Mouse (Mus musculus) forebrain, postnatal 0 days (tissue): Measurements from ENCODE around the gene Olfr1043. TPM values are rescaled to one million over a fixed set of nuclear protein-coding genes. Genes with fewer than 3 reads are reported as not detected.
"Not testable (repeated sequence)": the region's sequence is repeated elsewhere in the genome, so short reads cannot be mapped to it uniquely, and the experiment has no call there.

Experiments
- ATAC-seq: fragments of 200-750 bp; cut with Nextera tagmentation; 2 replicates; pipeline ENCODE4 v1.8.0; 2017; ENCODE audit warnings: mild to moderate bottlenecking, moderate library complexity
- DNase-seq: peaks from one replicate; pipeline ENCODE4 v3.0.0-alpha.2; 2015
- H3K27ac ChIP-seq: fragments of 300-500 bp; sonication (generic); 2 replicates; pipeline ENCODE4 v1.5.1; 2014; ENCODE audit warnings: low read depth, mild to moderate bottlenecking, antibody characterized with exemption, low read length, moderate library complexity, mixed read lengths
- H3K27me3 ChIP-seq: fragments of 300-500 bp; sonication (generic); 2 replicates; pipeline ENCODE4 v1.6.1; 2014; ENCODE audit warnings: mild to moderate bottlenecking, low read length, mixed read lengths; ENCODE audit not compliant: insufficient read depth
- H3K36me3 ChIP-seq: fragments of 300-500 bp; sonication (generic); 2 replicates; pipeline ENCODE4 v1.6.1; 2014; ENCODE audit warnings: mild to moderate bottlenecking, moderate library complexity; ENCODE audit not compliant: insufficient read depth
- H3K4me1 ChIP-seq: fragments of 300-500 bp; sonication (generic); 2 replicates; pipeline ENCODE4 v1.6.1; 2014; ENCODE audit warnings: antibody characterized with exemption; ENCODE audit not compliant: insufficient read depth
- H3K4me2 ChIP-seq: fragments of 300-500 bp; sonication (generic); 2 replicates; pipeline ENCODE4 v1.6.1; 2014; ENCODE audit warnings: low read depth, mild to moderate bottlenecking, moderate library complexity
- H3K4me3 ChIP-seq: fragments of 300-500 bp; sonication (generic); 2 replicates; pipeline ENCODE4 v1.5.1; 2014; ENCODE audit warnings: low read depth, low read length, mixed read lengths
- H3K9ac ChIP-seq: fragments of 300-500 bp; sonication (generic); 2 replicates; pipeline ENCODE4 v1.6.1; 2014; ENCODE audit warnings: mild to moderate bottlenecking
- H3K9me3 ChIP-seq: fragments of 300-500 bp; sonication (generic); 2 replicates; pipeline ENCODE4 v1.6.1; 2016; ENCODE audit warnings: low read length
- CTCF ChIP-seq: sonication (generic); IDR thresholded peaks from 2 replicates; pipeline ENCODE4 v1.5.1; 2016; ENCODE audit warnings: antibody characterized with exemption, control low read depth, low read depth
- WGBS: fragments of 180-500 bp; shearing (Covaris S2); extraction: QIAGEN DNeasy Blood & Tissue Kit; methylation state at CpG from one replicate; pipeline ENCODE4 v1.1.7; 2014; 5-methylcytosine and 5-hydroxymethylcytosine counted together
- polyA plus RNA-seq: library from polyadenylated mRNA; unstranded; fragments of >200 nt; fragmentation: Nextera tagmentation; extraction: Ambion mirVana; gene quantifications from 2 replicates; pipeline ENCODE4 v1.2.1, GENCODE M21; 2015
- total RNA-seq: library from RNA; depleted of rRNA; stranded (reverse); fragments of >200 nt; gene quantifications from 2 replicates; pipeline ENCODE4 v1.2.3, GENCODE M21; 2014; rRNA removed

Gene Olfr1043
- total RNA-seq (not detected in 2 replicates), polyA plus RNA-seq (not detected in 2 replicates)

DNA sequence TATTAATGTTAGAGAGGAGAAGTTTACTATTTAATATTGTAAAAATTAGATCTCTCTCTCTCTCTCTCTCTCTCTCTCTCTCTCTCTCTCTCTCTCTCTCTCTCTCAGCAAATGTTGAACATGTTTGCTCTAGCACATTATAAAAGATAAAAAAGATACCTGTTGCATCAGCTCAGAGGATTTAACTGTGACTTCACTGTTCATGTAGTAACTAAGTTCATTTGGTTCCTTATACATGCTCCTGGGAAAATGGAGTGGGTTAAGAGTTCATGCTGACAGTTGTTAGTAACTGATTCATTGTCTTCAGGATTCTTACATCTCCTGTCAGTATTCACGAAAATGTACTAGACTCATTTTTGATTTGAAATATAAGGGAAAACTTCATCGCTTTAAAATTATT lies at the start of gene Olfr1043:
TSS of gene Olfr1043 (minus strand) at position 101 of the 400 bp plus-strand sequence.
- no peak for TF ChIP-seq CTCF
- no peak within 1 kb of the TSS for H3K4me2 ChIP-seq
- no peaks in the 10 kb centered on the region for H3K4me1 ChIP-seq
- no peaks in the 10 kb centered on the region for H3K9me3 ChIP-seq
- H3K27ac ChIP-seq, result no peak within 1 kb of the TSS
- ATAC-seq, result no peak
- no peaks in the 10 kb centered on the region for H3K27me3 ChIP-seq
- DNase-seq, result no peak
- no peak within 1 kb of the TSS for H3K4me3 ChIP-seq
- H3K9ac ChIP-seq, result no peak within 1 kb of the TSS
- WGBS, result 90% methylated on average over 2 of the region's 2 CpGs
- no peaks in the 10 kb centered on the region for H3K36me3 ChIP-seq

DNA sequence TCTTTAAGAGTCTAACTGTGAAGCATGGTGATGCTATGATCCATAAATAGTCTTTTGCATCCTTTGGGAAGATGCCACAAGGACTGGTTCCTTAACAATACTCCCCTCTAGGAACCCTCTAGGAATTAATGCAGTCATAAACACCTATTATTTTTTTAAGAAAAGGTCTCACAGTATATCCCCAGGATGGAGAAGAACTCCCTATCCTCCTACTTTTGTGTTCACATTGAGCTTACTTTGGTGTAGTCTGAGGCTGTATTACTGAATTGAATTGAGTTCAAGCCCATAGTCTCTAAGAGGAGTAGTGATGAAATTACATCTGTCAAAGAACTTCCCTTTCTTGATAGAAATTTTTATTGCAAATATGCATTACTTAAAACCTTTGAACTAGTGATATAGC lies 35.6 kb upstream of the Olfr1043 start, which contains the start of gene Olfr1045:
TSS of gene Olfr1045 (minus strand) at position 101 of the 400 bp plus-strand sequence.
- Histone ChIP-seq H3K27ac (no peak within 1 kb of the TSS), H3K9me3 (no peaks in the 10 kb centered on the region), H3K4me2 (no peak within 1 kb of the TSS), H3K9ac (no peak within 1 kb of the TSS), H3K4me3 (no peak within 1 kb of the TSS), H3K4me1 (no peaks in the 10 kb centered on the region), H3K27me3 (no peaks in the 10 kb centered on the region), H3K36me3 (no peaks in the 10 kb centered on the region)
- TF ChIP-seq CTCF, result no peak
- no peak for DNase-seq
- ATAC-seq, result no peak

DNA sequence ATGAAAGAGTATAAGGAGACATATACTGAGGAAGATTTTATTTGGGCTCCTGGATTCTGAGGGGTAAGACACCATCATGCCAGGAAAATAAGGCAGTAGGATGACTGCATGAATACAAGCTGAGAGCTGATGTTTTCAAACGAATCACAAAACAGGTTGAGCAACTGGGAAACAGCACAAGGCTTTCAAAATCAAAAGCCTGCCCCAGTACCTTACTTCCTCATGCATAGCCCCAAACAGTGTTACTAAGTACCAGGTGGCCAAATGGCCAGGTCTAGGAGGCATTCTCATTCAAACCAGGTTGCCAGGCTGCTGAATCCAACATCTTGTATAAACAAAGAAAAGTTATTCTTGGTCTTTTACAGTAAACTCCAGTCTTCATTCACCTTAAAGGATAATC lies 28.5 kb upstream of the Olfr1043 start:
- Histone ChIP-seq H3K27me3 (no peaks in the 10 kb centered on the region), H3K4me1 (no peaks in the 10 kb centered on the region), H3K9ac (no peak overlapping the region), H3K36me3 (no peaks in the 10 kb centered on the region), H3K9me3 (no peaks in the 10 kb centered on the region), H3K27ac (no peak overlapping the region), H3K4me3 (no peak overlapping the region), H3K4me2 (no peak overlapping the region)
- TF ChIP-seq CTCF, result no peak
- WGBS, result 64% methylated on average over 1 of the region's 1 CpGs
- DNase-seq, result no peak
- no peak for ATAC-seq

DNA sequence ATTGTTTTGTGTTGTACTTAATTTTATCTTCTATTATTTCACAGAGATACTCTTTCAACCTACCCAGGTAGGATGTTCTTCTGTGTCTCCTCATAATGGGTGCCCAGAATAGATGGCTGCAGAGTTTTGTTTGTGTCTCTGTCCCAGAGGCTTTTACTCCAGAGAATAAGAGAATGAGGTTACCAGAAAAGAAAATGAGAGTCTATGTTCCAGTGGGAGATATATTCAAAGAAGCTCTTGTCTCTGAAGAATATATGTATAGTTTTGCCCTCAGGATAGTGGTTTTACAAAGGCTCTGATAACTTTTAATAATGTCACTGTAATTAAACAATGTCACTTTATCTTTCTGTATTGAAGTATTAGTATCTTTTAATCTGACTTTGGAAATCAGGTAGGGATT lies 18.3 kb upstream of the Olfr1043 start, which contains the start of gene Olfr52:
TSS of gene Olfr52 (minus strand) at position 101 of the 400 bp plus-strand sequence.
- H3K9me3 ChIP-seq, result no peaks in the 10 kb centered on the region
- no peak for TF ChIP-seq CTCF
- H3K4me1 ChIP-seq, result no peaks in the 10 kb centered on the region
- no peak within 1 kb of the TSS for H3K4me3 ChIP-seq
- DNase-seq, result no peak
- no peak within 1 kb of the TSS for H3K4me2 ChIP-seq
- no peaks in the 10 kb centered on the region for H3K27me3 ChIP-seq
- no peak for ATAC-seq
- H3K9ac ChIP-seq, result no peak within 1 kb of the TSS
- H3K36me3 ChIP-seq, result no peaks in the 10 kb centered on the region
- no peak within 1 kb of the TSS for H3K27ac ChIP-seq

DNA sequence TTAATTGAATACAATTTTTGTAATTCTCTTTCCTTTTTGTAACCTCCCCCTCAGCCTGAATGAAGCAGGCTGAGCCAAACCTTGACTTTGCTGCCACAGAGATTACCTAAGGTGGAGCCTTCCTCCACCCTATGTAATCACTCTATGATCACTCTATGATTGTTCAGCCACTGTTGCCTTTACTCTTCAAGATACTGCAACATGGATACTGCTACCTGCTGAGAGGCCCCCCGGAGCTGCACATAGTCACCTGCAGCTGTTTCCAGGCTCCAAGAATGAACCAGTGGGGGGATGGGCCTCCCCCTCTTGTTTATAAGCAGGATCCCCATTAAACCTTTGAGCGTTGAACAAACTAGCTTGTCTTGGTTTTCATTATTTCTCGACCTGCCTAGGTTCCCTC lies 12.6 kb upstream of the Olfr1043 start:
- ATAC-seq, result no peak
- Histone ChIP-seq H3K4me3 (no peak overlapping the region), H3K4me1 (no peaks in the 10 kb centered on the region), H3K36me3 (no peaks in the 10 kb centered on the region), H3K9me3 (no peaks in the 10 kb centered on the region), H3K9ac (no peak overlapping the region), H3K4me2 (no peak overlapping the region), H3K27me3 (no peaks in the 10 kb centered on the region), H3K27ac (no peak overlapping the region)
- WGBS, result 75% methylated on average over 3 of the region's 3 CpGs
- no peak for TF ChIP-seq CTCF
- no peak for DNase-seq

DNA sequence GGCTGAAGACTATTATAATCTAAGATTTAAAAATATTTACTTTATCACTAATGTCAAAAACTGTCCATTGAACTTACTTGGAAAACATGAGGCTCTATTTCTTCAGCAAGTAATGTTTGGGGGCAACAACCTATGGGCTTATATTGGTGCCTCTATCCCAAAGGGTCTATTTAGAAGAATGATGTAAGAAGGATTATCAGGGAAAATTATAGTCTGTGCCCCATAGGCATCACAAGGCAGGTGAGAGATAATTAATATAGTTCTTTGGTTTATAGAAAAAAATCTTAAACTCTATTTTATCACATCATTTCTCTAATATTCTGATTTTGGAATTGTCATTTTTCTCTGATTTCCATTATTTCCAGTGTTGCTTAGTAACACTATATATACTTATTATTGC lies 10.4 kb upstream of the Olfr1043 start, which contains the start of gene Olfr1044:
TSS of gene Olfr1044 (minus strand) at position 101 of the 400 bp plus-strand sequence.
- Histone ChIP-seq H3K9ac (no peak within 1 kb of the TSS), H3K4me3 (no peak within 1 kb of the TSS), H3K27ac (no peak within 1 kb of the TSS), H3K9me3 (no peaks in the 10 kb centered on the region), H3K27me3 (no peaks in the 10 kb centered on the region), H3K4me2 (no peak within 1 kb of the TSS), H3K36me3 (no peaks in the 10 kb centered on the region), H3K4me1 (no peaks in the 10 kb centered on the region)
- ATAC-seq (no peak), DNase-seq (no peak)
- TF ChIP-seq CTCF, result no peak

DNA sequence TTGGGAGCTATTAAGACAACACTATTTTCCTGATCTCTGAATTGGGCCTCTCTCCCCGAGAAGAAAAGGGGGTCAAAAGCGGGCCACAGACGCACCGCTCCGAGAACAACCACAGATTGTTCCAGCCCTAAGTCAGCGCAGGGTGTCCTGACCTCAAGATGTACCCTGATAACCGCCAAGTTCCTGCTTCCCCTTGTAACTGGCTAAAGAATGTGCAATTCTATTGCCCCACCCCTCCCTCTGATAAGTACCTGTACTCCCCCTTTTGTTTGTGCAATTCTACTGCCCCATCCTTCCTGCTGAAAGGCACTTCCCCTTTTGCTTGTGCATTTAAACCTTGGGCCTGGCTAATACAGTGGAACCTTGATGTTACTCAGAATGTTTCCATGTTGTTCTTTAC lies 8.1 kb upstream of the Olfr1043 start:
- not testable (repeated sequence) for DNase-seq, H3K4me1 ChIP-seq
- 92% methylated on average over 7 of the region's 7 CpGs for WGBS

DNA sequence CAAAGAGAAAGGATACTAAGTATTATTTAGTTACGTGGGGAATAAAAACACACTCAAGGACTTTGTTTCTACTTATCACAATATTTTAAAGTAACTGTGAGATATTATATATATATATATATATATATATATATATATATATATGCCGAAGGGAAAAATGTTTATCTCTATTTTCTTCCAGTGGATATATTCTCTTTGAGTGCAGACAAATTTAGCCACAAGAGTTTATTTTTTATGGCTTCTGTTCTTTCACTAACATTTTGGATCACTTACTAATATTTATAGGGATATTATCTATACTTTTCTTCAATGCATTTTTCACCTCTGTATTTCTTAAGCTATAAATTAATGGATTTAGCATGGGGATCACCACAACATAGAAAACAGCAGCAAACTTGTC lies 5.6 kb downstream of the Olfr1043 start, which contains the start of gene Olfr1042:
TSS of gene Olfr1042 (minus strand) at position 101 of the 400 bp plus-strand sequence.
- no peaks in the 10 kb centered on the region for H3K9me3 ChIP-seq
- ATAC-seq, result no peak

More for the DNA sequence above, 8.1 kb upstream of the Olfr1043 start:
- H3K9me3 ChIP-seq, ATAC-seq, H3K36me3 ChIP-seq, H3K4me3 ChIP-seq, H3K27ac ChIP-seq, H3K4me2 ChIP-seq, H3K27me3 ChIP-seq, H3K9ac ChIP-seq: not testable (repeated sequence)

More for the DNA sequence above, 5.6 kb downstream of the Olfr1043 start, which contains the start of gene Olfr1042:
- Histone ChIP-seq H3K27ac (no peak within 1 kb of the TSS), H3K4me3 (no peak within 1 kb of the TSS), H3K4me1 (no peaks in the 10 kb centered on the region), H3K9ac (no peak within 1 kb of the TSS), H3K36me3 (no peaks in the 10 kb centered on the region), H3K4me2 (no peak within 1 kb of the TSS), H3K27me3 (no peaks in the 10 kb centered on the region)
- no peak for TF ChIP-seq CTCF
- DNase-seq, result no peak
- WGBS, result 90% methylated on average over 2 of the region's 2 CpGs
